Mouse (Mus musculus) neural tube, embryonic 11.5 days (tissue): Measurements from ENCODE around the gene Ufd1. TPM values are rescaled to one million over a fixed set of nuclear protein-coding genes. Genes with fewer than 3 reads are reported as not detected.

Source experiments
- ATAC-seq: fragments of 200-750 bp; cut with Nextera tagmentation; 2 replicates; pipeline ENCODE4 v1.8.0; 2017; ENCODE audit warnings: moderate number of reproducible peaks, mild to moderate bottlenecking, moderate TSS enrichment, moderate library complexity; ENCODE audit not compliant: insufficient read depth, low FRiP score, low TSS enrichment
- DNase-seq: peaks from one replicate; pipeline ENCODE4 v3.0.0-alpha.2; 2015; ENCODE audit warnings: low spot score
- H3K27ac ChIP-seq: fragments of 300-500 bp; sonication (generic); 2 replicates; pipeline ENCODE4 v1.5.1; 2014; ENCODE audit warnings: low read depth, mild to moderate bottlenecking, low read length
- H3K27me3 ChIP-seq: fragments of 300-500 bp; sonication (generic); 2 replicates; pipeline ENCODE4 v1.6.1; 2014; ENCODE audit warnings: mild to moderate bottlenecking, low read length, mixed read lengths; ENCODE audit not compliant: control insufficient read depth, insufficient read depth
- H3K36me3 ChIP-seq: fragments of 300-500 bp; sonication (generic); 2 replicates; pipeline ENCODE4 v1.6.1; 2014; ENCODE audit warnings: mild to moderate bottlenecking, low read length, moderate library complexity, mixed read lengths; ENCODE audit not compliant: control insufficient read depth, insufficient read depth
- H3K4me1 ChIP-seq: fragments of 300-500 bp; sonication (generic); 2 replicates; pipeline ENCODE4 v1.6.1; 2014; ENCODE audit warnings: low read length, mixed read lengths; ENCODE audit not compliant: control insufficient read depth, insufficient read depth
- H3K4me2 ChIP-seq: fragments of 300-500 bp; sonication (generic); 2 replicates; pipeline ENCODE4 v1.6.1; 2014; ENCODE audit warnings: low read depth, mild to moderate bottlenecking, moderate library complexity
- H3K4me3 ChIP-seq: fragments of 300-500 bp; sonication (generic); 2 replicates; pipeline ENCODE4 v1.5.1; 2014; ENCODE audit warnings: low read depth, low read length
- H3K9ac ChIP-seq: fragments of 300-500 bp; sonication (generic); 2 replicates; pipeline ENCODE4 v1.6.1; 2014; ENCODE audit warnings: mild to moderate bottlenecking, low read length
- H3K9me3 ChIP-seq: fragments of 300-500 bp; sonication (generic); 2 replicates; pipeline ENCODE4 v1.6.1; 2016; ENCODE audit warnings: low read length; ENCODE audit not compliant: control insufficient read depth
- WGBS: fragments of 180-500 bp; shearing (Covaris S2); extraction: QIAGEN DNeasy Blood & Tissue Kit; methylation state at CpG from one replicate; pipeline ENCODE4 v1.1.7; 2014; 5-methylcytosine and 5-hydroxymethylcytosine counted together
- polyA plus RNA-seq: library from polyadenylated mRNA; unstranded; fragments of >200 nt; fragmentation: Nextera tagmentation; extraction: Ambion mirVana; gene quantifications from 2 replicates; pipeline ENCODE4 v1.2.1, GENCODE M21; 2014

Gene Ufd1
- polyA plus RNA-seq, 1 experiment from 2014 or later: 74.4 TPM

DNA sequence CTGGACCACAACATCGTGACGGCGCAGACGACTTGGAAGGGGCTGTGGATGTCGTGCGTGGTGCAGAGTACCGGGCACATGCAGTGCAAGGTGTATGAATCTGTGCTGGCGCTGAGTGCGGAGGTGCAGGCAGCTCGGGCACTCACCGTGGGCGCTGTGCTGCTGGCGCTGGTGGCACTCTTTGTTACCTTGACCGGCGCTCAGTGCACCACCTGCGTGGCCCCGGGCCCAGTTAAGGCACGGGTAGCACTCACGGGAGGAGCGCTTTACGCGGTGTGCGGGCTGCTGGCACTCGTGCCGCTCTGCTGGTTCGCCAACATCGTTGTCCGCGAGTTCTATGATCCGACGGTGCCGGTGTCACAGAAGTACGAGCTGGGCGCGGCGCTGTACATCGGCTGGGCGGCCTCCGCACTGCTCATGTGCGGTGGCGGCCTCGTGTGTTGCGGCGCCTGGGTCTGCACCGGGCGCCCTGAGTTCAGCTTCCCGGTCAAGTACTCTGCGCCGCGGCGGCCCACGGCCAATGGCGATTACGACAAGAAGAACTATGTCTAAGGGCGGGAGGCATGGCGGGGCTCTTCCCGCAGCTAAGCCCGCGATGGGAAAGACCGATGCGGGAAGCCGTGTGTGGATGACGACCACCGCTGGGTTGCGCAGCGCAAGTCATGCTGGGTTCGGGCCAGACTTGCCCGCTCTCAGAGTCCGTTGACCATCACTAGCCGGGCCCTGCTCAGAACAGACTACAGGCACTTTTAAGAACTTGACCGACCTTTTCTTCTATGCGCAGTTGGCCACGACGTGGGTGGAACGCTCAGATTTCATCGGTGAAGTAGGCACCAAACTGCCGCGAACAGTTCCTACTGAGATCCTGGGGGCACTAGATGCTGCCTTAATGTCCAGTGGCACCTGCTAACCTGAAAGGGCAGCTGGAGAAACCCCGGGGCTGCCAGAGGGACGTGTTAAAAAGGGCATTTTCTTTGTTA is 34.2 kb upstream of the Ufd1 start:
- Histone ChIP-seq H3K9ac (peak overlapping the region; percentile 39), H3K4me2 (peak overlapping the region; percentile 52), H3K4me1 (peaks cover 6% of the 10 kb centered on the region; the same call in 1 of the 2 replicates), H3K27ac (0 out of 2 replicates have a peak overlapping the region, but pooled peaks have one; percentile 14), H3K9me3 (no peaks in the 10 kb centered on the region), H3K36me3 (peaks cover 2% of the 10 kb centered on the region), H3K4me3 (peak overlapping the region; percentile 36), H3K27me3 (peaks cover 36% of the 10 kb centered on the region)
- ATAC-seq: 0 out of 2 replicates have a peak, but pooled peaks have one; percentile 29
- 2% methylated on average over 80 of the region's 80 CpGs for WGBS
- DNase-seq: peak; percentile 38

DNA sequence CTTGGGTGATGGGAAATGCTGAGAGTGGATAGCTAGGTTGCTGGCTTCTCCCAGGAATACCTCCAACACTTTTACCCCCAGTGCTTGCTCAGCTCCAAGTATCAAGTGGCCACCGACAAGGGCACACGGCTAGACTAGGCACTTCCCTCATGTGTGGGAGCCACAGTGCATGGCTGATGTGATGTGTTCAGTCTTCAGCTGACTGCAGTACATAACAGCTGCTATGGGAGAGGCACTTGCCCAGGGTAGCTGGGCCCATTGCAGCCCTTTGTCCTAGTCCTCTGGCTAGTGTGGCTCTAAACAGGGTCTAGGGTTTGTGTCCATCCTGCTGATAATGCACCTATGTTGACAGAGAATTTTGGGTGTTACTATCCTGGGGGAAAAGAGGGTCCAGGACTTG is 33.1 kb upstream of the Ufd1 start:
- Histone ChIP-seq H3K4me1 (peaks cover 6% of the 10 kb centered on the region; the same call in 1 of the 2 replicates), H3K9me3 (no peaks in the 10 kb centered on the region), H3K36me3 (peaks cover 2% of the 10 kb centered on the region), H3K27ac (no peak overlapping the region), H3K27me3 (peaks cover 36% of the 10 kb centered on the region), H3K4me2 (no peak overlapping the region), H3K4me3 (peak overlapping the region; percentile 36; the same call in 1 of the 2 replicates), H3K9ac (no peak overlapping the region)
- WGBS: 57% methylated on average over 2 of the region's 2 CpGs
- DNase-seq: no peak
- no peak for ATAC-seq

DNA sequence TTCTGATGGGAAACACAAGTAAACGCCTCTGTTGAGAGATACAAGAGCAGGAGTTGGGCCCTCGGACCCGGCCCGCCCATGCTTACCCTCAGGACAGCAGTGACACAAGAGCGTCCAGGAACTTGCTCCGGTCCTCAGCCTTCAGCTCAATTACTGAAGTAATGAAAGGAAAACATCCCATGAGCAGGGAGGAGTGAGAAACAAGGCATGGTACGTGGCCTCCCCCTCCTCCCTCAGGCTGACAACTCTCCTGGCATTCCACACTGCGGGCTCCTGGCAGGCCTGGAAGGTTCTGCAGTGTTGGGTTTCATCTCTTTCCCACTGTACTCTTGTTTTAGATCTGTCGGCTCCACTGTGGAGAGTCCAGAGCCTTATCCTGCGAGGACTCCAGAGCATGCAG is 29.8 kb upstream of the Ufd1 start:
- H3K4me3 ChIP-seq: no peak overlapping the region
- H3K4me2 ChIP-seq: no peak overlapping the region
- 95% methylated on average over 10 of the region's 10 CpGs for WGBS
- ATAC-seq: no peak
- H3K4me1 ChIP-seq: peaks cover 6% of the 10 kb centered on the region; the same call in 1 of the 2 replicates
- H3K27ac ChIP-seq: no peak overlapping the region
- DNase-seq: no peak
- peaks cover 9% of the 10 kb centered on the region for H3K36me3 ChIP-seq
- no peaks in the 10 kb centered on the region for H3K9me3 ChIP-seq
- no peak overlapping the region for H3K9ac ChIP-seq
- H3K27me3 ChIP-seq: peaks cover 23% of the 10 kb centered on the region

DNA sequence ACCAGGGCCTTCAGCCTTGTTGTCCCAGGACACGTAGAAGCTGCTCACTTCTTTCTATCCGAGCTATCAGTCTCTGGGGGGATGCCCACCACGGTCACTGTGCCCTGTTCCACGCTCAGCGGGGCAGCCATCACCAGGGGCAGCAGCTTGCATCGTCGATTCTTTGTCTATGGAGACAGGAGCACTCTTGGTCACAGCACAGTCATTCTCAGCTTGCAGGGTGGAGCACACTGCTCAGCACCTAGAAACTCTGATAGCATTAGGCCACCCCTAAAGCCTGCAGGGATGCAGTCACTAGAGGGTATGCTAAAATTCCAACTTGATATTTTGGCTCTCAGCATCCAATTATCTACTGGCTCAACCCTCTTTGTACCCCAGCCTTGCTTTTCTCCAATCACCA is 26.6 kb upstream of the Ufd1 start:
- DNase-seq (no peak), ATAC-seq (no peak)
- Histone ChIP-seq H3K36me3 (peaks cover 12% of the 10 kb centered on the region), H3K4me3 (no peak overlapping the region), H3K4me2 (no peak overlapping the region), H3K27ac (no peak overlapping the region), H3K9ac (no peak overlapping the region), H3K27me3 (no peaks in the 10 kb centered on the region), H3K4me1 (no peaks in the 10 kb centered on the region), H3K9me3 (no peaks in the 10 kb centered on the region)
- WGBS: 90% methylated on average over 7 of the region's 7 CpGs

DNA sequence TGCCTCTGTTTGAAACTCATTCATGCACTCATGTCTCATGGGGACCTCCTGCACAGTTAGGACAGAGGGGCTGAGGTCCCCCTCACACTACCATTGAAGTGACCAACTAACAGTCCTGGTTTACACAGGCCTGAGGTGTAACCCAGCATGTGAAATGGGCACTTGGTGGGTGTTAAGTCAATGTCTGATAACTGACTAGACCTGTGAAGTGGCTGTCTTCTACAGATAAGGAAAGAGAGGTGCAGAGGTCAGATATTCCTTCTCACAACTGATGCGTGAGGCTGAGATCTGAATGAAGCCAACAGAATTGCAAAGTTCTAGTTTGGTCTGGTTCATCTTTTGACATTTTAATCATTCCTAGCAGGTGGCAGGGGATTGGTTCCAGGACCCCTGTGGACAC is 26.1 kb upstream of the Ufd1 start:
- Histone ChIP-seq H3K4me1 (no peaks in the 10 kb centered on the region), H3K9ac (no peak overlapping the region), H3K4me3 (no peak overlapping the region), H3K27me3 (no peaks in the 10 kb centered on the region), H3K9me3 (no peaks in the 10 kb centered on the region), H3K4me2 (no peak overlapping the region), H3K36me3 (peaks cover 12% of the 10 kb centered on the region), H3K27ac (no peak overlapping the region)
- no peak for ATAC-seq
- 88% methylated on average over 1 of the region's 1 CpGs for WGBS
- DNase-seq: no peak

DNA sequence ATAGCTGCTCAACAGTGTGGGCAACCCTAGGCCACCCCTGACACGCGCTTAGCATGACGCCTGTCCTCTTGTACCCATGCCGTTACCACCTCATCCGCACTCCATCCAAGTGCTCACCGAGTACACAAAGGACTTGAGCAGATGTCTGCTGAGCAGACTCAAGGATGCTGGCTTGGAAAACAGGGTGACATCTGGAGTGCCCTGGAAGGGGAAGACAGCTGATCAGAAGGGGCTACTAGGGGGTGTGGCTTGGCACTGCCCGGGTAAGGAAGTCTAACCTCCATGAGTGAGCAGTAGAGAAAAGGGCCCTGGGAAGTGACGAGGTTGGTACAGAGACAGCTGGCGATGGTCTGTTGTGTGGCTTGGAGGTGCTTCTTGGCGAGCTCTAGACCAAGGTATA is 24.9 kb upstream of the Ufd1 start:
- DNase-seq (no peak), ATAC-seq (no peak)
- peaks cover 13% of the 10 kb centered on the region for H3K36me3 ChIP-seq

DNA sequence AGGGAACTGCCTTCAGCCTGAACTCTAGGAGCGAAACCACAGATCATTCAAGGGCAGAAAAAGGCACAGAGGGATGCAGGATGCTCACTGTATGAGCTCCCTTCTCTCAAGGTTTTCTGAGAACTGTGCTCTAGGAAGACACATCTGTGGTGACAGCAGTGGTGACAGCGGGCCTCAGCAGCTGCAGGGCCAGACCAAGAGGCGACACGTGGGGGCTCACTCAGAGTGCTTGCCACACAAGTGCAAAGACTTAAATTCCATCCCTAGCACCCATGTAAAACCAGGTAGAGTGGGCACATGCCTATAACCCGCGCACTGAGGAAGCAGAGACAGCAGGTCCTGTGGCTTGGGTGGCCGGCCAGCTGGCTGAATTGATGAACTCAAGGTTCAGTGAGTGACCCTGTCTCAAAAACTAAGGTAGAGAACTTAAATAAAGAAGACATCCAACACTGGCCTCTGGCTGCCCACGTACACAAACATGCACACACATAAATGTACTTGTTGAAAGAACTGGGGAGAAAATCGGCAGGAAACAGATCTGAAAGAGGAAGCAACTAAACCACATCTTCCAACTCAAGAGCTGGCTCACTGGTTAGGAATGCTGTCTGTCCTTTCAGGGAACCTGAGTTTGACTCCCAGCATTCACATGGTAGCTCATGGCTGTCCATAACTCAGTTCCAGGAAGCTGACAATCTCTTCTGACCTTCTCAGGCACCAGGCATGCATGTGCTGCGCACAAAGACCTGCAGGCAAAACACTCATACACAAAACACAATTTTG is 22.8 kb upstream of the Ufd1 start:
- no peak overlapping the region for H3K4me3 ChIP-seq
- no peak overlapping the region for H3K9ac ChIP-seq
- DNase-seq (no peak), ATAC-seq (no peak)
- no peak overlapping the region for H3K4me2 ChIP-seq
- no peaks in the 10 kb centered on the region for H3K4me1 ChIP-seq
- H3K9me3 ChIP-seq: no peaks in the 10 kb centered on the region
- H3K36me3 ChIP-seq: peaks cover 13% of the 10 kb centered on the region
- no peak overlapping the region for H3K27ac ChIP-seq
- WGBS: 90% methylated on average over 10 of the region's 10 CpGs
- H3K27me3 ChIP-seq: no peaks in the 10 kb centered on the region

More for the DNA sequence above, 24.9 kb upstream of the Ufd1 start:
- WGBS: 97% methylated on average over 10 of the region's 10 CpGs
- Histone ChIP-seq H3K27ac (no peak overlapping the region), H3K9ac (no peak overlapping the region), H3K4me1 (no peaks in the 10 kb centered on the region), H3K9me3 (no peaks in the 10 kb centered on the region), H3K4me2 (no peak overlapping the region), H3K4me3 (no peak overlapping the region), H3K27me3 (no peaks in the 10 kb centered on the region)

DNA sequence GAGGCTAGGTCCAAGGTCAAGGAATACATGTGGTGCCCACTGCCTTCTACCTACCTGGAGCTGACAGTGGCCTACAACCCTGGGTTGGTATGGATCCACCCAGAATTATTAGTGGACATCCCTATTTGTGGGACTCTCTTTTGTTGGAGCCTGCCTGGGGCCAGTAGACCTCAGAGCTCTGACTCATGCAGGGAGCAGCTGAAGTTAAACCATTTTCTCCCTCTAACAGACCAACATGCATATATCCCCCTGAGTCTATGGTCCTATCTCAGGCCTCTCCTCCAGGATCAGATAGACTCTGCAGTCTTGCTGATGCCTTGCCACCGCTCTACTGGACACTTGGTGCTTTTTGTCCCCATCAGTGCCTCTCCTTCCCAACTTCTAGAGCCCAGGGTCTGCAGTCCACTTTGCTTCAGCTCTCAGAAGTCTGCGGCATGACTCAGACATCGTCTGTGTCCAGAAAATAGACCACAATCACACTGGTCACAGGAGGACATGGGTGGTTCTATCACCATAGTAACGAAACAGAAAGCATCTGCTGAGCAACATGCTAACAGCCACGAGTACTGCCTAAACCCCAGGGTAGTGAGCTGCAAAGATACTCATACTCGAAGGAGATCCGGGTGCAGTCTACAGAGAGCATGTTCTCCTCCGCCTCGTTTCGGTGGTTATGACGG is 16.2 kb upstream of the Ufd1 start:
- Histone ChIP-seq H3K4me1 (no peaks in the 10 kb centered on the region), H3K36me3 (peaks cover 14% of the 10 kb centered on the region), H3K9ac (no peak overlapping the region), H3K4me3 (no peak overlapping the region), H3K4me2 (no peak overlapping the region), H3K27me3 (no peaks in the 10 kb centered on the region), H3K9me3 (no peaks in the 10 kb centered on the region), H3K27ac (no peak overlapping the region)
- WGBS: 91% methylated on average over 11 of the region's 11 CpGs
- no peak for ATAC-seq
- no peak for DNase-seq
